Mouse (Mus musculus) spleen, adult 2 months (tissue): ENCODE data around the gene Pheta1.

ENCODE experiments used
- CTCF ChIP-seq: fragments of 200-500 bp; IDR thresholded peaks from 2 replicates; pipeline ENCODE4 v1.5.1; 2011; ENCODE audit warnings: mild to moderate bottlenecking, inconsistent platforms; ENCODE audit not compliant: insufficient read depth, insufficient read length, insufficient replicate concordance; ENCODE audit errors: extremely low read depth
- POLR2A ChIP-seq: fragments of 200-500 bp; IDR thresholded peaks from 2 replicates; pipeline ENCODE4 v1.6.1; 2011; ENCODE audit warnings: low read depth, low read length, inconsistent platforms

DNA sequence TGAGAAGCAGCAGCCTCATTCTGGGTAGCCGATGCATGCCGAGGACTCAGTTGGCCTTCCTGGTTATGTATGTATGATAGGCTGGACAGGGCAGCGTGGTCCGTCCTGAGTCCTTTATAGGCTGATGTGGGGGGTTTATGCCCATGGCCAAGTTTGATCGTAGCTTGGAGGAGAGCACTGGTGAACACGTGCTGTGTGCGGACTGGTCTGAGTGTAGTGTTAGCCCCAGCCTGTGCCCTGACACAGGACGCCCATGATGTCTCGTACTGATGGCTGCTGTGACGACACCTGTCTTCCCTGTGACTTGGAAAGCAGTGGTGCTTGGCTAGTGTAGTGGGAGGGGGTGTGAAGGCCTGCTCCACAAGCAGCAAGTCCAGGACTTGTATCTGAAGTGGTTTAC, 35.0 kb upstream of the Pheta1 start:
- TF ChIP-seq CTCF (no peak), POLR2A (no peak)
